10 mouse cellular contexts compared by ENCODE assay signal in genomic region chr5:63768220-63768619, GRCm38 (mm10). TPM values are rescaled to one million over a fixed set of nuclear protein-coding genes. Genes with fewer than 3 reads are reported as not detected.
"Had no signal": no experiment of that assay in that cellular context is flagged by ENCODE, and none has a peak within 500 bp of the region (broad histone marks: within the 10 kb centered on the region; RNA-seq: fewer than 3 reads in every experiment).

No protein-coding gene starts in this region.

- H3K36me3 ChIP-seq: kidney, embryonic 15.5 days; limb, embryonic 13.5 days; midbrain, embryonic 12.5 days; neural tube, embryonic 12.5 days had no signal

- H3K27ac ChIP-seq: kidney, embryonic 15.5 days; limb, embryonic 13.5 days; liver, embryonic 14.5 days; midbrain, embryonic 12.5 days; neural tube, embryonic 12.5 days had no signal

- H3K4me2 ChIP-seq: kidney, embryonic 15.5 days; limb, embryonic 13.5 days; midbrain, embryonic 12.5 days; neural tube, embryonic 12.5 days had no signal

- DNase-seq: kidney, postnatal 14 days; left cerebral cortex, postnatal 4 days; lung, adult 18-20 months; right cerebral cortex, postnatal 14 days had no signal

- H3K9ac ChIP-seq: kidney, embryonic 15.5 days; limb, embryonic 13.5 days; liver, embryonic 14.5 days; midbrain, embryonic 12.5 days; neural tube, embryonic 12.5 days had no signal

- H3K4me3 ChIP-seq: kidney, embryonic 15.5 days; limb, embryonic 13.5 days; midbrain, embryonic 12.5 days; myocyte; neural tube, embryonic 12.5 days had no signal

- H3K4me1 ChIP-seq: kidney, embryonic 15.5 days; midbrain, embryonic 12.5 days; neural tube, embryonic 12.5 days had no signal

- H3K27me3 ChIP-seq: kidney, embryonic 15.5 days; midbrain, embryonic 12.5 days; neural tube, embryonic 12.5 days had no signal

- H3K9me3 ChIP-seq: kidney, embryonic 15.5 days; limb, embryonic 13.5 days; midbrain, embryonic 12.5 days; neural tube, embryonic 12.5 days had no signal

RNA-seq across cellular contexts. Expression of gene 0610040J01Rik, which starts 43.9 kb away (rescaled TPM):
- polyA plus RNA-seq: myocyte had no signal
